In the genomic region with DNA sequence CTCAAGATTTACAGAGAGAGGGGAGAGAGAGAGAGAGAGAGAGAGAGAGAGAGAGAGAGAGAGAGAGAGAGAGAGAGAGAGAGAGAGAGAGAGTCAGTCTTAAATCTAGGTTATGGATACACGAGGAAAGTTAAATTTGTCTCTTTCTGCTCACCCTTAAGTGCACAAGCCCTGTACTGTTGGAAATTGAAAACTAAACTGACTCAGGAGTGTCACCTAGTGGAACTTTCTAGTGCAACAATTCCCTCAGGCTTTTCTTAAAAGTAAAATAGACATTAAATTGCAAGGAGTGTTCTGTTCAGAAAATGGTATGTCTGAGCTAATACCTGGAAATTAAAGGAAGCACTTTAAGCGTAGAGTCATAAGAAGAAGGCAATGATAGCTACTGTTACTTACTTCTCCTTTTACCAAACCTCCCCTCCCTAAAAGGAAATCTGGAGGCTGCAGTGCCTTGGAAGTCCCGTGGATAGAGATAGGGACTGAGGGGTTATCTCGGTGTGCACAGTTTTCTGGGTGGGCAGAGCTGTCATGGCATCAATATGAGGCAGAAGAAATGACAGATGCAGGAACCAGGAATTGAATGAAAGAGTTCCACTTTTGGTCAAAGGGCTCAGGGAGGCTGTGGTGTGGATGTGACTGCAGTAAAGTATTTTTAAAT, we compare ENCODE assay signal across 11 mouse cellular contexts.
A peak's percentile ranks its signal among the peaks of the same experiment; 100 is the strongest.
DNase-seq lines count a peak whose midpoint lies in the region; ATAC-seq and TF ChIP-seq lines count a peak whose summit lies in the region.
"Had no signal": no experiment of that assay in that cellular context is flagged by ENCODE, and none has a peak within 500 bp of the region (broad histone marks: within the 10 kb centered on the region; RNA-seq: fewer than 3 reads in every experiment).

No protein-coding gene starts in this region.

- H3K4me3 ChIP-seq in gastrocnemius, adult 2 months, result no peak overlapping the region
- H3K4me3 ChIP-seq in lung, postnatal 0 days (ENCODE audit: low read depth, low read length), result no peak overlapping the region
- H3K4me3 ChIP-seq: stomach, embryonic 15.5 days had no signal

- no peak overlapping the region for H3K27ac ChIP-seq in gastrocnemius, adult 2 months
- no peak overlapping the region for H3K27ac ChIP-seq in lung, postnatal 0 days (ENCODE audit: low read length)
- H3K27ac ChIP-seq: stomach, embryonic 15.5 days had no signal

- no peaks in the 10 kb centered on the region for H3K4me1 ChIP-seq in lung, postnatal 0 days (ENCODE audit: insufficient read depth, low read depth, low read length)
- H3K4me1 ChIP-seq: stomach, embryonic 15.5 days had no signal

- no peaks in the 10 kb centered on the region for H3K9me3 ChIP-seq in lung, postnatal 0 days (ENCODE audit: low read length)
- H3K9me3 ChIP-seq: stomach, embryonic 15.5 days had no signal

- no peak for TF ChIP-seq EP300 in lung, postnatal 0 days (IDR thresholded peaks at IDR 0.05)

- no peak for DNase-seq in gastrocnemius, adult 2 months
- no peak for DNase-seq in gastrocnemius, postnatal 36 days
- peak; percentile 13 for DNase-seq in lung, postnatal 0 days (ENCODE audit: low spot score)
- no peak for DNase-seq in lung, postnatal 36 days
- peak; percentile 50 for DNase-seq in embryo, embryonic 11 days
- DNase-seq in retina, embryonic 14.5 days (ENCODE audit: low spot score), result peak; percentile 58
- no peak for DNase-seq in kidney, adult 18-20 months
- no peak for DNase-seq in gastrocnemius, postnatal 4 days (ENCODE audit: low spot score in 2 of 2)
- DNase-seq: heart, postnatal 36 days; lung, postnatal 4 days had no signal

- H3K9ac ChIP-seq in lung, postnatal 0 days (replicated peaks; ENCODE audit: low read depth), result no peak overlapping the region
- H3K9ac ChIP-seq: stomach, embryonic 15.5 days had no signal

- no peaks in the 10 kb centered on the region for H3K36me3 ChIP-seq in lung, postnatal 0 days (ENCODE audit: insufficient read depth, low read length)
- H3K36me3 ChIP-seq: stomach, embryonic 15.5 days had no signal

- peak; percentile 45 for TF ChIP-seq CTCF in gastrocnemius, adult 2 months (IDR thresholded peaks at IDR 0.05)
- peak; percentile 57 for TF ChIP-seq CTCF in lung, postnatal 0 days (IDR thresholded peaks at IDR 0.05)

- no peaks in the 10 kb centered on the region for H3K27me3 ChIP-seq in lung, postnatal 0 days (replicated peaks; ENCODE audit: insufficient read depth, low read length)
- H3K27me3 ChIP-seq: stomach, embryonic 15.5 days had no signal

- no peak for ATAC-seq in lung, postnatal 0 days

- intact Hi-C loops in gastrocnemius, adult 2 months (cut with DNase I), result no loop called here
- intact Hi-C loops in gastrocnemius, postnatal 36 days (cut with DNase I), result loop anchor here (10.0 kb wide), 1 partner anchor 382 kb away; no protein-coding TSS in a partner anchor

- H3K4me2 ChIP-seq in lung, postnatal 0 days (replicated peaks; ENCODE audit: low read depth, low read length), result no peak overlapping the region
- H3K4me2 ChIP-seq: stomach, embryonic 15.5 days had no signal

- 40% methylated on average over 4 of the region's 4 CpGs for WGBS in lung, postnatal 0 days

Comparison
In these comparisons a context has a peak if more than half of its experiments do, and no peak if none do; other contexts are left out.
1. DNase-seq: peak in lung, postnatal 0 days (single experiment), embryo, embryonic 11 days (single experiment) and retina, embryonic 14.5 days (single experiment); none in gastrocnemius, adult 2 months (single experiment), gastrocnemius, postnatal 36 days (0 of 2), lung, postnatal 36 days (single experiment), kidney, adult 18-20 months (single experiment) and gastrocnemius, postnatal 4 days (0 of 2).